Mouse (Mus musculus) midbrain, embryonic 11.5 days (tissue): ENCODE data around the gene Mad2l1. TPM values are rescaled to one million over a fixed set of nuclear protein-coding genes. Genes with fewer than 3 reads are reported as not detected.

ENCODE experiments used
- ATAC-seq: fragments of 200-750 bp; cut with Nextera tagmentation; 2 replicates; pipeline ENCODE4 v1.8.0; 2017; ENCODE audit warnings: moderate TSS enrichment, moderate library complexity; ENCODE audit not compliant: low FRiP score
- DNase-seq: peaks from one replicate; pipeline ENCODE4 v3.0.0; 2015; ENCODE audit warnings: low spot score; ENCODE audit errors: missing footprints
- H3K27ac ChIP-seq: fragments of 300-500 bp; sonication (generic); 2 replicates; pipeline ENCODE4 v1.5.1; 2014; ENCODE audit warnings: low read depth, low read length
- H3K27me3 ChIP-seq: fragments of 300-500 bp; sonication (generic); 2 replicates; pipeline ENCODE4 v1.6.1; 2014; ENCODE audit warnings: mild to moderate bottlenecking, low read length, moderate library complexity, mixed read lengths; ENCODE audit not compliant: control insufficient read depth, insufficient read depth
- H3K36me3 ChIP-seq: fragments of 300-500 bp; sonication (generic); 2 replicates; pipeline ENCODE4 v1.6.1; 2014; ENCODE audit warnings: mild to moderate bottlenecking, low read length, moderate library complexity, mixed read lengths; ENCODE audit not compliant: control insufficient read depth, insufficient read depth
- H3K4me1 ChIP-seq: fragments of 300-500 bp; sonication (generic); 2 replicates; pipeline ENCODE4 v1.6.1; 2014; ENCODE audit warnings: low read length; ENCODE audit not compliant: control insufficient read depth, insufficient read depth
- H3K4me2 ChIP-seq: fragments of 300-500 bp; sonication (generic); 2 replicates; pipeline ENCODE4 v1.6.1; 2014; ENCODE audit warnings: mild to moderate bottlenecking, moderate library complexity
- H3K4me3 ChIP-seq: fragments of 300-500 bp; sonication (generic); 2 replicates; pipeline ENCODE4 v1.5.1; 2014; ENCODE audit warnings: low read depth, low read length
- H3K9ac ChIP-seq: fragments of 300-500 bp; sonication (generic); 2 replicates; pipeline ENCODE4 v1.6.1; 2014; ENCODE audit warnings: low read length
- H3K9me3 ChIP-seq: fragments of 300-500 bp; sonication (generic); 2 replicates; pipeline ENCODE4 v1.6.1; 2016; ENCODE audit warnings: low read length; ENCODE audit not compliant: control insufficient read depth
- WGBS: fragments of 180-500 bp; shearing (Covaris S2); extraction: QIAGEN DNeasy Blood & Tissue Kit; methylation state at CpG from one replicate; pipeline ENCODE4 v1.1.7; 2014; 5-methylcytosine and 5-hydroxymethylcytosine counted together
- polyA plus RNA-seq: library from polyadenylated mRNA; unstranded; fragments of >200 nt; fragmentation: Nextera tagmentation; extraction: Ambion mirVana; gene quantifications from 2 replicates; pipeline ENCODE4 v1.2.1, GENCODE M21; 2014

The Mad2l1 gene
- polyA plus RNA-seq: 133 and 142 TPM in 2 replicates

DNA sequence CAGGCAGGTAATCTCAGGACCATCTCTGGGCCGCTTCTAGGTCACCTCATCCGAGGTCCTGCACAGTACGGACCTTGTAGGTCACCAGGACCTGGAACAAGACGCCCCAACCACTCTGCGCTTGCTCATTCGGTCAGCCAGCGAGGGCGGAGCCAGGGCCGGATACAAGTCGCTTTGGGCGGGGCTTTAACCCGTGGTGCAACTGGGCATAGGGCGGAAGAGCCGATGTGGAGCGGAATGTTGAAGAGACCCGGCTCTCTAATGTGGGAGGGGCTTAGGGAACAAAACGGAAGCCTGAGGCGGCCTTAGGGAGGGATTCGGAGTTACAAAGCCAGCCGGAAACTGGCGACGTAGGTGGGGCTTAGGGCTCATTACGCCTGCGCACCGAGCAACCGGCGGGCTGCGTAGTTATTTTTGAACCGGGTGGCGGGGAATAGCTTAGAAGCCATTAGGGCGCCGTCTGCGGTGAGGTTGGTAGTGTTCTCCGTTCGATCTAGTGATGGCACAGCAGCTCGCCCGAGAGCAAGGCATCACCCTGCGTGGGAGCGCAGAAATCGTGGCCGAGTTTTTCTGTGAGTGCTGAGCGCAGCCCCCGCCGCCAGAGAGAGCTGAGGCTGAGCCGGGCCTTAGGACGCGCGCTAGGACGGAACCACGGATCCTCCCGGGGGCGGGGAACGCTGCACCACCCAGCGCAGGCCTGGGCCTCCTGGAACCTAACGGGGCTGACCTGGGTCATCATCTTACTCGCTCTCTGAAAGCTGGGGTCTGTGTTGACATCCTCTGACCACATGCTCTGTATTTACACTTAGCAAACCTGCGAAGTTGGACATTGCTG is at the start of gene Mad2l1:
TSS of gene Mad2l1 (plus strand) at position 363 of the 835 bp plus-strand sequence.
- ATAC-seq (peak; percentile 99), DNase-seq (peak; percentile 99)
- peaks cover 12% of the 10 kb centered on the region for H3K4me1 ChIP-seq
- under 1% methylated on average over 57 of the region's 57 CpGs for WGBS
- no peaks in the 10 kb centered on the region for H3K27me3 ChIP-seq
- H3K9me3 ChIP-seq: no peaks in the 10 kb centered on the region
- H3K4me3 ChIP-seq: peak within 1 kb of the TSS; percentile 73
- peak within 1 kb of the TSS; percentile 67 for H3K4me2 ChIP-seq
- peak within 1 kb of the TSS; percentile 61 for H3K27ac ChIP-seq
- H3K9ac ChIP-seq: peak within 1 kb of the TSS; percentile 87
- 0 out of 2 replicates have a peak, but pooled peaks cover 2% of the 10 kb centered on the region for H3K36me3 ChIP-seq

DNA sequence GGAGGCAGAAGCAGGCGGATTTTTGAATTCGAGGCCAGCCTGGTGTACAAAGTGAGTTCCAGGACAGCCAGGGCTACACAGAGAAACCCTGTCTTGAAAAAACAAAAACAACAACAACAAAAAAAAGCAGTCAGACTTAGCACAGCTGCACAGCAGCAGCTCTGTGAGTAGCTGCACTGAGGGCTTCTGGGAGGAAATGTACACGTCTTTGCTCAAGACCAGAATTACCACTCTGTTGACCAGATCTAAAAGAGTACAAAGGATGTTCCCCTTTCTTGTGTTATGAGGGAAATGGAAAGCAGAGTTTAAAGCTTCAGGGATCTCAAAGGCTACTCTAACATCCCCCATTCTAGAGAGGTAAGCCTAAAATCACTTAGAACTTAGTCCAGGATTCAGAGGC is 41.5 kb upstream of the Mad2l1 start:
- H3K4me2 ChIP-seq: no peak overlapping the region
- no peak for ATAC-seq

DNA sequence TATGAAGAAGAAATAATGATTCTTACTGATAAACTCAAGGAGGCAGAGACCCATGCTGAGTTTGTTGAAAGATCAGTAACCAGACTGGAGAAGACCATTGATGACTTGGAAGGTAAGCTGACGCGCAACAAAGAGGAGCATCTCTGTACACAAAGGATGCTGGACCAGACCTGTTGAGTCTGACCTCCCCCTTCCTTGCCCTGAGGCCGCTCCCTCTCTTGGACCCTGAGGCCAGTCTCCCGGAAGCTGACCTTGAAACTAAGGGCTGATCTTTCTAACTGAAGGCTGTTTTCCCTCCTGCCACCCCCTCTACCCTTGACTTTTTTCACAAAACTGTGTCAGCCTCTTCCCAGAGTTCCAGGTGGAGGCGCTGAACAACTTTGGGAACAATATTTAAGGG is 18.8 kb upstream of the Mad2l1 start:
- no peak overlapping the region for H3K27ac ChIP-seq
- no peaks in the 10 kb centered on the region for H3K27me3 ChIP-seq
- H3K4me2 ChIP-seq: no peak overlapping the region
- ATAC-seq: no peak
- WGBS: 90% methylated on average over 5 of the region's 5 CpGs
- H3K36me3 ChIP-seq: no peaks in the 10 kb centered on the region
- H3K9ac ChIP-seq: no peak overlapping the region
- no peak for DNase-seq
- no peaks in the 10 kb centered on the region for H3K4me1 ChIP-seq
- H3K4me3 ChIP-seq: no peak overlapping the region
- H3K9me3 ChIP-seq: no peaks in the 10 kb centered on the region

More for the DNA sequence above, 41.5 kb upstream of the Mad2l1 start:
- Histone ChIP-seq H3K27ac (no peak overlapping the region), H3K9me3 (no peaks in the 10 kb centered on the region), H3K36me3 (no peaks in the 10 kb centered on the region), H3K4me3 (no peak overlapping the region), H3K9ac (no peak overlapping the region), H3K4me1 (no peaks in the 10 kb centered on the region), H3K27me3 (no peaks in the 10 kb centered on the region)
- no peak for DNase-seq
- 82% methylated on average over 3 of the region's 3 CpGs for WGBS

DNA sequence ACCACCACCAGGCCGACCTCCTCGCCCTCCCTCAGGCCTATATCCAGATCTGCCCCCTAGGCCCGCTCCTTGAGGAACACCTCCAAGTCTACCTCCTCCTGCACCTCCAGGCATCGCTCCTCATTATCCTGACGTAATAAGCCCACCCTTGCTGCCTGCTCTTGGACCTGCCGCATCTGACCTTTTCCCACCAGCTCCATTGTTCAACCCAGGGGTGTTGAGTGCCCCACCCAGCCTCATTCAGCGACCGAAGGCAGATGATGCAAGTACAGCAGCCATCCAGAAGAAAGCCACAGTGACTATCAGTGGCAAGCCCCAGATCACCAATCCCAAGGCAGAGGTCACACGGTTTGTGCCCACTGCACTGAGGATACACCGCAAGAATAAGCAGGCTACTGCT is 6.8 kb upstream of the Mad2l1 start:
- no peak for ATAC-seq
- WGBS: 90% methylated on average over 10 of the region's 10 CpGs

DNA sequence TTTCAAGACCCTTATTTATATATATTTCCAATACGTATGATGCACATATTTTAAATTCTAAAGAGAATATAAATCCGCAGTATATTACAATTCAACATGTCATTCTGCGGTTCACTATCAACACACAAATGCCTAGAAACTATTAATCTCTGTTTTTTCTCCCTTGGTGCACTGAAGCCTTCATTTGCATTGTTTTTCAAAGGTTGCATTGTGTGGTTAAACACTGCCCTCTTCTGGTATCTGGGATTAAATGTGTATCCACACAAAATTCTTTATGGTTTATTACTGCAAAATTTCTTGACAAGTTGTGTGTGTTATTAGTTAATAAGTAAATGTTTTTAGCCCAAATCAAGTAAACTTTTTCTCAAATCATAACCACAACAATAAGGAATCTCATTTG is 1.9 kb upstream of the Mad2l1 start:
- DNase-seq (peak; percentile 92), ATAC-seq (no peak)
- no peaks in the 10 kb centered on the region for H3K9me3 ChIP-seq
- H3K27ac ChIP-seq: no peak overlapping the region
- no peaks in the 10 kb centered on the region for H3K36me3 ChIP-seq
- no peak overlapping the region for H3K4me3 ChIP-seq
- H3K4me2 ChIP-seq: no peak overlapping the region
- H3K9ac ChIP-seq: no peak overlapping the region
- H3K4me1 ChIP-seq: peaks cover 12% of the 10 kb centered on the region
- WGBS: 40% methylated on average over 3 of the region's 3 CpGs
- H3K27me3 ChIP-seq: no peaks in the 10 kb centered on the region

More for the DNA sequence above, 6.8 kb upstream of the Mad2l1 start:
- DNase-seq: no peak
- no peaks in the 10 kb centered on the region for H3K4me1 ChIP-seq
- no peaks in the 10 kb centered on the region for H3K27me3 ChIP-seq
- H3K4me2 ChIP-seq: no peak overlapping the region
- no peaks in the 10 kb centered on the region for H3K9me3 ChIP-seq
- H3K9ac ChIP-seq: no peak overlapping the region
- H3K36me3 ChIP-seq: no peaks in the 10 kb centered on the region
- no peak overlapping the region for H3K27ac ChIP-seq
- no peak overlapping the region for H3K4me3 ChIP-seq

DNA sequence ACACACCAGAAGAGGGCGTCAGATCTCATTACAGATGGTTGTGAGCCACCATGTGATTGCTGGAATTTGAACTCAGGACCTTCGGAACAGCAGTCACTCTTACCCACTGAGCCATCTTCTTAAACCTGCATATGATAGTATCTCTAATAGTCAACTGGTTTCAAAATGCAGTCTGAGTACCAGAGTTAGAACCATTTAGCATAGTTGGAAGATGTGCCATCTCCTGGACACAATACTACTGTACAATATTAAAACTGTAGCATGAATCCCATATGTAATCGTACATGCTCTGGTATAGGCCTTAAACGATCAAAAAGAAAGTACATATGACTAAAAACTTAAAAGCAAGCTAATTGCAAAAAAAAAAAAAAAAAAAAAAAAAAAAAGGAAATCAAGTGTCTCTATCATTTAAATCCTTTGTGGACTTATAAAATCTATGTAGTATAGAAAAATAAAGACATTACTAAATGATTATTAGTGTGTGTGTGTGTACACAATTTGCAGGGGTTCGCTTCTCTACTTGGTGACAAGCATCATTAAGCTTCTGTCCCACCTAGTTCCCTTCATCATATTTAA is 736 bp upstream of the Mad2l1 start:
- WGBS: 80% methylated on average over 5 of the region's 5 CpGs
- H3K27ac ChIP-seq: 0 out of 2 replicates have a peak overlapping the region, but pooled peaks have one; percentile 52
- H3K9me3 ChIP-seq: no peaks in the 10 kb centered on the region
- no peaks in the 10 kb centered on the region for H3K36me3 ChIP-seq
- H3K27me3 ChIP-seq: no peaks in the 10 kb centered on the region
- H3K4me1 ChIP-seq: peaks cover 12% of the 10 kb centered on the region
- H3K9ac ChIP-seq: peak overlapping the region; percentile 64; the same call in 1 of the 2 replicates
- ATAC-seq: no peak
- no peak for DNase-seq
- H3K4me3 ChIP-seq: peak overlapping the region; percentile 73
- H3K4me2 ChIP-seq: peak overlapping the region; percentile 67

DNA sequence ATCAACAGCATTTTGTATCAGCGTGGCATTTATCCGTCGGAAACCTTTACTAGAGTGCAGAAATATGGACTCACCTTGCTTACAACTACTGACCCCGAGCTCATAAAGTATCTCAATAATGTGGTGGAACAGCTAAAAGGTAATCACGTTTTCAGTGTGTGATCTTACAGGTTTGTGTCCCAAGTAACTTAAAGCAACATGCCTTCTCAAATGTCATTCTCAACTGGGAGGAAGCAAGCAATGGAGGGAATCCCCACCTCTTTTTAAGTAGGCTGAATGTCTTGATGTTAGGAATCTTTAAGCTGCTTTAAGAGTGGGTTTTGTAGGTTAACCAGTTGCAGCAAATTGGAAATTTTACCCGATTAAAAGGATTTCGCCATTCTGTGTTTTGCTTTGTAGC is 776 bp downstream of the Mad2l1 start:
- WGBS: 20% methylated on average over 7 of the region's 7 CpGs
- ATAC-seq (no peak), DNase-seq (no peak)
- H3K4me3 ChIP-seq: peak overlapping the region; percentile 73
- peaks cover 12% of the 10 kb centered on the region for H3K4me1 ChIP-seq
- no peak overlapping the region; the same call in 1 of the 2 replicates for H3K27ac ChIP-seq
- peak overlapping the region; percentile 67 for H3K4me2 ChIP-seq
- H3K9me3 ChIP-seq: no peaks in the 10 kb centered on the region
- H3K9ac ChIP-seq: peak overlapping the region; percentile 87
- H3K27me3 ChIP-seq: no peaks in the 10 kb centered on the region
- H3K36me3 ChIP-seq: 0 out of 2 replicates have a peak, but pooled peaks cover 2% of the 10 kb centered on the region

DNA sequence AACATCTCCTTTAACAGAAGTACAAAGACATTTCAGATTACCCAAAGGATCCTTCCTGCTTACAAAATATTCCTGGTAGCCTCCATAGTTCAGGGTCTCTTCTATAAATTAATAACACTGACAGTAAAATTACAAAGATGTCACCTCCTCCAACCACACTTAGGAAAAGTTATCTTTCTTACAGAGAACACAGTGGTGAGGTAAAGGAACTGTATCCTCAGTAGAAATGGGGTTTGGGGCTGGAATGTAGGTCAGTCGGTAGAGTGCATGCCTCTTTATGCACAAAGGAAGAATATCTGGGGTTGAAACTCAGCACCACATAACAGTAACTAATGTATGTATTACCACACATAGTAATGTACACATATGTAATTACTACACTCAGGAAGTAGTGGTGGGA is 24.8 kb downstream of the Mad2l1 start, which contains the start of gene Vmn1r32:
TSS of gene Vmn1r32 (minus strand) at position 101 of the 400 bp plus-strand sequence.
- ATAC-seq: no peak

DNA sequence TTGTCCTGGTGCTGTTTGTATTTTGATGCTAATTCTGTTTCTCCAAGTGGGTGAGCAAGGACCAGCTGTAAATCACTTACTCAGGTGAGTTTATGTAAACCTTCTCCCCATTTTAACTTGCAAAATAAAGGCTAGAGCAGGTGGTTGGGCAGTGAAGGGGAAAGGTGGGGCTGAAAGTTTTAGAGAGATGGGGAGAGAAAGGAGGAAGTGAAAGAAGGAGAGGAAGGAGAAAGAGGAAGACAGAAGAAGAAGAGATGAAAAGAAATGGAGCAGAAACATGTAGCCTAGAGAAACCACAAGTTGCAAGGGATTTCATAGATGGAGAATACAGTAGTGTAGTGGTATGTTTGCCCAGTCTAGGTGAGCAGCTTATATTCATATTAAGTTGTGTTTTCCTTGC is 60.6 kb downstream of the Mad2l1 start:
- ATAC-seq: no peak
- no peak overlapping the region for H3K27ac ChIP-seq
- no peaks in the 10 kb centered on the region for H3K9me3 ChIP-seq

More for the DNA sequence above, 24.8 kb downstream of the Mad2l1 start, which contains the start of gene Vmn1r32:
- WGBS: 86% methylated on average over 1 of the region's 1 CpGs
- no peak within 1 kb of the TSS for H3K4me3 ChIP-seq
- H3K27ac ChIP-seq: no peak within 1 kb of the TSS
- H3K36me3 ChIP-seq: no peaks in the 10 kb centered on the region
- H3K9me3 ChIP-seq: no peaks in the 10 kb centered on the region
- H3K4me1 ChIP-seq: no peaks in the 10 kb centered on the region
- H3K4me2 ChIP-seq: no peak within 1 kb of the TSS
- no peak within 1 kb of the TSS for H3K9ac ChIP-seq
- no peak for DNase-seq
- no peaks in the 10 kb centered on the region for H3K27me3 ChIP-seq

More for the DNA sequence above, 60.6 kb downstream of the Mad2l1 start:
- H3K4me3 ChIP-seq: no peak overlapping the region
- no peak overlapping the region for H3K9ac ChIP-seq
- H3K4me1 ChIP-seq: no peaks in the 10 kb centered on the region
- no peaks in the 10 kb centered on the region for H3K36me3 ChIP-seq
- no peaks in the 10 kb centered on the region for H3K27me3 ChIP-seq
- H3K4me2 ChIP-seq: no peak overlapping the region
- DNase-seq: no peak
